Comparison of ENCODE assay signal across 16 mouse cellular contexts in genomic region chr11:74621974-74622669, GRCm38 (mm10). TPM values are rescaled to one million over a fixed set of nuclear protein-coding genes. Genes with fewer than 3 reads are reported as not detected.
DNase-seq lines count a peak whose midpoint lies in the region; ATAC-seq and TF ChIP-seq lines count a peak whose summit lies in the region.
"Had no signal": no experiment of that assay in that cellular context is flagged by ENCODE, and none has a peak within 500 bp of the region (broad histone marks: within the 10 kb centered on the region; RNA-seq: fewer than 3 reads in every experiment).

No protein-coding gene starts in this region.

- DNase-seq in lung, embryonic 14.5 days = no peak
- DNase-seq in lung, postnatal 4 days = no peak
- no peak for DNase-seq in natural killer cell, adult 2 months (ENCODE audit: low spot score in 2 of 2)
- DNase-seq in layer of hippocampus, adult 8-10 months (ENCODE audit: low spot score in 2 of 2) = no peak
- DNase-seq: adrenal gland, postnatal 14 days; cerebellum, adult 11 months; gastrocnemius, postnatal 14 days; layer of hippocampus, adult 9-11 months; lung, postnatal 10 days had no signal

- no peak for TF ChIP-seq POLR2A in bone marrow, adult 2 months (IDR thresholded peaks at IDR 0.05; ENCODE audit: borderline replicate concordance, control insufficient read depth, low read depth, low read length)

- peak overlapping the region; percentile 22; the same call in 1 of the 2 replicates for H3K4me2 ChIP-seq in lung, embryonic 14.5 days
- H3K4me2 ChIP-seq: embryonic facial prominence, embryonic 15.5 days; limb, embryonic 13.5 days had no signal

- no peaks in the 10 kb centered on the region for H3K9me3 ChIP-seq in lung, embryonic 14.5 days (ENCODE audit: low read depth, low read length)
- H3K9me3 ChIP-seq: embryonic facial prominence, embryonic 15.5 days; heart, embryonic 10.5 days; limb, embryonic 13.5 days; midbrain, embryonic 10.5 days had no signal

- no peaks in the 10 kb centered on the region for H3K36me3 ChIP-seq in lung, embryonic 14.5 days (ENCODE audit: insufficient read depth)
- H3K36me3 ChIP-seq: embryonic facial prominence, embryonic 15.5 days; heart, embryonic 10.5 days; limb, embryonic 13.5 days; midbrain, embryonic 10.5 days had no signal

- H3K9ac ChIP-seq in lung, embryonic 14.5 days = no peak overlapping the region
- H3K9ac ChIP-seq: embryonic facial prominence, embryonic 15.5 days; limb, embryonic 13.5 days had no signal

- WGBS in lung, embryonic 14.5 days = 65% methylated on average over 8 of the region's 8 CpGs
- WGBS in bone marrow, adult 2 months = 30% methylated on average over 8 of the region's 8 CpGs

- TF ChIP-seq CTCF in lung, embryonic 14.5 days (IDR thresholded peaks at IDR 0.05; ENCODE audit: low read depth) = no peak
- no peak for TF ChIP-seq CTCF in bone marrow, adult 2 months (IDR thresholded peaks at IDR 0.05; ENCODE audit: control insufficient read depth, insufficient read depth, low read length)

- ATAC-seq in lung, embryonic 14.5 days (ENCODE audit: insufficient read depth) = no peak
- ATAC-seq in erythroid progenitor cell, adult 5-6 weeks (replicated peaks; ENCODE audit: low FRiP score, poor library complexity, severe bottlenecking) = peak; percentile 89
- peak; percentile 87 for ATAC-seq in megakaryocyte progenitor cell, adult 5-6 weeks (replicated peaks; ENCODE audit: poor library complexity)

- peaks cover 4% of the 10 kb centered on the region; the same call in 1 of the 2 replicates for H3K4me1 ChIP-seq in lung, embryonic 14.5 days (ENCODE audit: insufficient read depth)
- peaks cover 2% of the 10 kb centered on the region; the same call in 1 of the 2 replicates for H3K4me1 ChIP-seq in bone marrow, adult 2 months (ENCODE audit: control insufficient read depth, insufficient read depth, low read length)

- H3K27me3 ChIP-seq in lung, embryonic 14.5 days (ENCODE audit: insufficient read depth, low read length) = peaks cover 21% of the 10 kb centered on the region

- H3K27ac ChIP-seq in lung, embryonic 14.5 days (ENCODE audit: low read depth) = no peak overlapping the region
- H3K27ac ChIP-seq in bone marrow, adult 2 months (ENCODE audit: control insufficient read depth, insufficient read depth, low read depth, low read length, poor library complexity) = peak overlapping the region; percentile 72
- H3K27ac ChIP-seq: embryonic facial prominence, embryonic 15.5 days; limb, embryonic 13.5 days; midbrain, embryonic 10.5 days had no signal

- no peak overlapping the region for H3K4me3 ChIP-seq in lung, embryonic 14.5 days (ENCODE audit: low read depth, low read length)
- H3K4me3 ChIP-seq in bone marrow, adult 2 months (replicated peaks; ENCODE audit: control insufficient read depth, low read depth, low read length) = peak overlapping the region; percentile 19
- H3K4me3 ChIP-seq: embryonic facial prominence, embryonic 15.5 days; heart, embryonic 10.5 days; limb, embryonic 13.5 days; midbrain, embryonic 10.5 days had no signal

RNA-seq across cellular contexts. Expression of gene Ccdc92b, which starts 2.7 kb away (rescaled TPM):
- 0.28 and 0.38 TPM in 2 replicates for polyA plus RNA-seq in lung, embryonic 14.5 days (2014; fragmentation: Nextera tagmentation; extraction: Ambion mirVana)
- 8.2 and 9.7 TPM in 2 replicates for polyA plus RNA-seq in bone marrow, adult 2 months (2011; ENCODE audit: insufficient read depth, insufficient read length, low replicate concordance, missing spikeins)
- total RNA-seq in erythroid progenitor cell, adult 5-6 weeks (2015; ENCODE audit: low replicate concordance) = 11.9 and 21.0 TPM in 2 replicates
- total RNA-seq in erythroid progenitor cell, adult 5-6 weeks (2017; ENCODE audit: low replicate concordance) = 9.5 and 14.0 TPM in 2 replicates
- total RNA-seq in megakaryocyte progenitor cell, adult 5-6 weeks (2015) = 0.05 TPM in 1 of 2 replicates, not detected in the other
- total RNA-seq in megakaryocyte progenitor cell, adult 5-6 weeks (2017) = 0.10 TPM in 1 of 2 replicates, not detected in the other
- 10 to 100 TPM; 23.2 to 28.6 (median 24.6) TPM for total RNA-seq in layer of hippocampus, adult 8-10 months (2022)

RNA-seq across cellular contexts. Expression of gene Rap1gap2, which starts 11.4 kb away (rescaled TPM):
- 2.3 and 2.6 TPM in 2 replicates for polyA plus RNA-seq in lung, embryonic 14.5 days (2014; fragmentation: Nextera tagmentation; extraction: Ambion mirVana)
- 3.4 and 9.9 TPM in 2 replicates for polyA plus RNA-seq in bone marrow, adult 2 months (2011; ENCODE audit: insufficient read depth, insufficient read length, low replicate concordance, missing spikeins)
- 1.3 and 3.6 TPM in 2 replicates for total RNA-seq in erythroid progenitor cell, adult 5-6 weeks (2015; ENCODE audit: low replicate concordance)
- total RNA-seq in erythroid progenitor cell, adult 5-6 weeks (2017; ENCODE audit: low replicate concordance) = 1.2 and 3.0 TPM in 2 replicates
- total RNA-seq in megakaryocyte progenitor cell, adult 5-6 weeks (2015) = 1.1 and 1.4 TPM in 2 replicates
- total RNA-seq in megakaryocyte progenitor cell, adult 5-6 weeks (2017) = 1.3 TPM in 2 replicates
- 100 to 1,000 TPM; 115 to 147 (median 127) TPM for total RNA-seq in layer of hippocampus, adult 8-10 months (2022)

RNA-seq across cellular contexts. Expression of gene Cluh, which starts 27.2 kb away (rescaled TPM):
- polyA plus RNA-seq in lung, embryonic 14.5 days (2014; fragmentation: Nextera tagmentation; extraction: Ambion mirVana) = 21.5 and 23.8 TPM in 2 replicates
- 15.7 and 34.1 TPM in 2 replicates for polyA plus RNA-seq in bone marrow, adult 2 months (2011; ENCODE audit: insufficient read depth, insufficient read length, low replicate concordance, missing spikeins)
- total RNA-seq in erythroid progenitor cell, adult 5-6 weeks (2015; ENCODE audit: low replicate concordance) = 4.7 and 5.4 TPM in 2 replicates
- 5.3 and 5.6 TPM in 2 replicates for total RNA-seq in erythroid progenitor cell, adult 5-6 weeks (2017; ENCODE audit: low replicate concordance)
- total RNA-seq in megakaryocyte progenitor cell, adult 5-6 weeks (2015) = 35.5 and 40.7 TPM in 2 replicates
- total RNA-seq in megakaryocyte progenitor cell, adult 5-6 weeks (2017) = 36.4 and 38.3 TPM in 2 replicates
- total RNA-seq in layer of hippocampus, adult 8-10 months (2022) = 10 to 100 TPM; 71.1 to 78.3 (median 73.6) TPM

Comparison
In these comparisons a context has a peak if more than half of its experiments do, and no peak if none do; other contexts are left out.
1. RNA of gene Ccdc92b, which starts 2.7 kb away (total RNA-seq): 23.2 to 28.6 TPM in layer of hippocampus, adult 8-10 months and 9.5 to 21.0 TPM in erythroid progenitor cell, adult 5-6 weeks; 0.05 to 0.10 TPM in megakaryocyte progenitor cell, adult 5-6 weeks; every median in the first group is over 4 times any median in the second.
2. RNA of gene Rap1gap2, which starts 11.4 kb away (total RNA-seq): 115 to 147 TPM in layer of hippocampus, adult 8-10 months; 1.2 to 3.6 TPM in erythroid progenitor cell, adult 5-6 weeks and 1.1 to 1.4 TPM in megakaryocyte progenitor cell, adult 5-6 weeks; every median in the first group is over 10 times any median in the second.
3. RNA of gene Cluh, which starts 27.2 kb away (total RNA-seq): 71.1 to 78.3 TPM in layer of hippocampus, adult 8-10 months and 35.5 to 40.7 TPM in megakaryocyte progenitor cell, adult 5-6 weeks; 4.7 to 5.6 TPM in erythroid progenitor cell, adult 5-6 weeks; every median in the first group is over 4 times any median in the second.